Mouse (Mus musculus) kidney, adult 11 months (tissue): ENCODE data around the gene Adamts9.
A peak's percentile ranks its signal among the peaks of the same experiment; 100 is the strongest.

Source experiments
- DNase-seq: peaks from one replicate; pipeline ENCODE4 v3.0.0; 2022

The Adamts9 gene

GRCm38 (mm10) chr6:92921843-92922242, 21.4 kb downstream of the Adamts9 start:
- DNase-seq: peak; percentile 78

DNA sequence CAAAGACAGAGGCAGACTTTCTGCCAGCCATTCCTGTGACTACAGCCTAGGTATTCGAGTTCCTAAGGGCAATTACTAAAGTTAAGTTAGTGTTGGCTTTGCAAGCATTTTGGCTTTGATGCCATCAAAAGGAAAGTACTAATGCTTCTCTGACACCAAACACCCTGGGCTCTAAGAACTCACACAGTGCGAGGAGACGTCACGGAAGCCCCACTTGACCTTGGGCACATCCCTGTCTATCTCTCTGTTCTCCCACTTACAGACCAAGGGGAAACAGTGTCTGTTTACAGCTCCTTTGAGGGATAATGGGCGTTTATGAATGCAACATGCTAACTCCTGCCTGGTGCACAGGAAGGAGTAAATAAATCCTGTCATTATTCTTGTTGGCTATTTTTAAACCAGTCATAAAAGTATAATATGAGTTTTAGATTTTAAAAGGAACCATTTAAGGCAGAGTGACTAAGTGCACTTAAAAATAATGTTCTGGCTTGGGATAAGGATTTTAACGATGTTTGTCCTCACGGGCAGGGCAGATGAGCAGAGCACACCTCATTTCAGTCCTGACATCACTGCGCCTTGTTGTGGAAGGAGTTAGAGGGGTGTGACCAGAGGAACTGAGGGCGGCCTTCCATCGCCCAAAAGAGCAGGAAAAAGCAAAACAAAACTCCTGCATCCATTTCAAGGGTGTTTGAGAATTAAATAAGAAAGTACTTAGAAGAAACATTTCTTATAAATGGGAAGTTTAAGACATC, 22.2 kb downstream of the Adamts9 start:
- no peak for DNase-seq

DNA sequence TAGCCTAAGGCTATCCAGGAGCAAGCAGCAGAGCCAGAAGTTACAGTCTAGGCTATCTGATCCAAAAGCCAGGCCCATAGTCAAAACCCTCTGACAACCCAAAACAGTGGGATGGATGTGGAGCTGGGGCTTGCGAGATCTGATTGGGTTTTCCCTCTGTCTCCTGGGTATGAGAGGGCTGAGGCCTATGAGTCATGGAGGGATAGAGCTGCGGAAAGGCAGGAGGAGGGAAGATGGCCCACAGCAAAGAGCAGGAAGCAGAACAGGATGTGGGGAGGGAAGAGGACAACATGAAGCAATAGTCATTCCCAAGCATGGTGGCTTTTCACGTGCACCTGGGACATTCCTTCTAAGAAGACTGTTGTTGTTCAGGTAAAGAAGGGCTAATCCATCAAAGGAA, 32.7 kb downstream of the Adamts9 start:
- DNase-seq: no peak

DNA sequence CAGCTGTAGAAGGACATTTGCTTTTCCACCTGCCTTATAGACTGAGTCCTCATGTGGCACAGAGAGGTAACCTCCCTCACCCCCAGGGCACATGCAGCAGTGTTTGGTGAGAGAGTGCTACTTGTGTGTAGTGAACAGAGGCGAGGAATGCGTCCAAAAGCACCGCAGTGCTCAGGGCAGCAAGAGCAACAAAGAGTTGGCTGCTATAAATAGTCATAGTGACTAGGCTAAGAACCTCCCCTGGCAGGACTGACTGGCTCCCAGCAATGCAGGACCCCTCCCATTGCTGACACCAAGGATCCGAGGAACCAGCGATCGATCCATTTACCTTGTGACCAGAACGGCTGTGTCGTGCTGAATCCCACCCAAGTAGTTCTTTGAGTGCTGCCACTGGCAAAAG, 33.9 kb downstream of the Adamts9 start:
- DNase-seq: peak; percentile 33

DNA sequence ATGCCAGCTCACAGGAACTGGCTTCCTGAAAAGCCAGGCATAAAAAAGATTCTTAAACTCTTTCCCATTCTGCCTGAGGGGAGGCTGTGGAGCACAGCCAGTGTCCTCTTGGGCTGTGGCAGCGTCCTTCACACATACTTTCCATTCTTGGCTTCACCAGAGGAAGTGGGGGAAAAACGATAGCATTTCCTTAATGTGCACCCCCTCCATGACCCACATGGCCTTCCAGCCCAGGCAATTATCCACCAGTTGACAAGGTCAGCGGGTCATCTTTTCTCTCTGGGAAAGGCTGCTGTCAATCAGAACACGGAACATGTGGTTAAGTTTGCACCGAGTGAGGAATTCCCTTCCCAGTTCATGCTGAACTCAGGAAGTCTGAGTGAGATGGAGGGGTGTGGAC, 37.4 kb downstream of the Adamts9 start:
- peak; percentile 49 for DNase-seq

- no peak for DNase-seq
Observed at GRCm38 (mm10) chr6:92904491-92904890, 38.8 kb downstream of the Adamts9 start.

GRCm38 (mm10) chr6:92904037-92904436, 39.3 kb downstream of the Adamts9 start:
- no peak for DNase-seq

GRCm38 (mm10) chr6:92891535-92891934, 51.8 kb downstream of the Adamts9 start:
- no peak for DNase-seq

- peak; percentile 24 for DNase-seq
Observed at GRCm38 (mm10) chr6:92883131-92883900, 60.0 kb downstream of the Adamts9 start.

- DNase-seq: no peak
Observed at GRCm38 (mm10) chr6:92882446-92882845, 60.8 kb downstream of the Adamts9 start.

GRCm38 (mm10) chr6:92879700-92880265, 63.5 kb downstream of the Adamts9 start:
- DNase-seq: no peak

DNA sequence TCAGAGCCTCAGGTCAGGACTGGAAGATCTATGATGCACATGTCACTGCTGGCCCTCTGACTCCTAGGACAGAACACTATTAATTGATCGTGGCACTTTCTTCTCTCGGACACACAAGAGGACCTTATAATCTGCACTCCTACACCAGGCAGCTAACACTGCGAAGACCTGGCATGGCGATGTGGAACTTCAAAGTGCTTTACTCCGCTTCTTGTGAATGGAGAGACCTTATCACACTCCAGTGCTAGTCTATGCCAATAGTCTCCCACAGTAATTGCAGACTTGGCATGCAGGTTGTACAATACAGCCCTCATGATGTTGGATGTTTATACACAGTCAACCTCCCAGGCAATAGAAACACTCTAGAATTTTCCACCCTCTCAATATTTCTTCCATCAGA, 64.5 kb downstream of the Adamts9 start:
- DNase-seq: no peak

GRCm38 (mm10) chr6:92877236-92877635, 66.1 kb downstream of the Adamts9 start:
- no peak for DNase-seq

DNA sequence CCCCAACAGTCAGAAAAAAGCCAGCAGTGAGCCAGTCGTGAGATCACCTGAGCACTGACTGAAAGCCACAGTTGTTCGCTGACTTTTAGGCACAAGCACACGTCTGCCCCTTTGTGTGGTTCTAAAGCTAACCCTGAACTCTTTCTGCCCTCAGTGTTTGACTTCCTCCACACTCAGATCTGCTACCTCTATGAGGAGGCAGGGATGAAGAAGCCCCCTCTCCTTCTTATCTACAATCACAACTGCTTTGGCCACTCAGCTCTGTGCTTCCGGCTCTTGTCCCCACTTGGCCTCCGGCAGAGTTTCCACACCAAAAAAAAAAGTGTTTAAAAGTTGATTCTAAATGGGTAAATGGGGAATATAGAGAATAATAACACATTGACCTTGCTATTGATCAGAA, 67.2 kb downstream of the Adamts9 start:
- DNase-seq: no peak

GRCm38 (mm10) chr6:92875340-92875739, 68.0 kb downstream of the Adamts9 start:
- no peak for DNase-seq

- DNase-seq: peak; percentile 37
Observed at GRCm38 (mm10) chr6:92874854-92875253, 68.4 kb downstream of the Adamts9 start.

GRCm38 (mm10) chr6:92872766-92873165, 70.5 kb downstream of the Adamts9 start:
- DNase-seq: no peak

- DNase-seq: no peak
Observed at GRCm38 (mm10) chr6:92871813-92872212, 71.5 kb downstream of the Adamts9 start.

GRCm38 (mm10) chr6:92869582-92870219, 73.6 kb downstream of the Adamts9 start:
- no peak for DNase-seq

GRCm38 (mm10) chr6:92869089-92869581, 74.2 kb downstream of the Adamts9 start, which contains the start of gene Gm15737:
Gm15737 (plus strand) TSS chr6:92869357.
- peak; percentile 34 for DNase-seq

DNA sequence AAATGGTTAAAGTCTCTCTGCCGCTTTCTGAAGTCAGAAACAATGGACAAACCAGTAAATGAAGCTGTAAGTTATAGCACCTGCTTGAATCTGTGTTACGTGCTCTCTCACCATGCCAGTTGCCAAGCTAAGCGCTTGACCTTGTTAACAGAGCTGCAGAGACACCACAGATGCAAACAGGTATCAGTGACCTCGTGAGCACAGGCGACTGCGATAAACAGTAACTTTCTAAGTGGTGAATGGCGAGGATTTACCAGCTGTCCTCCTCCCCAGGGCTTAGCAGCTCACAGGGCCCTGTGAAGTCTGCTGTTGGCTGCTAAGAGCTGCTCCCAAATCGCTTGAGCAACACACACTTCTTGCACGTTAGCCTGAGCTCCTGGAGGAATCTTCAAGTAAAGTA, 80.7 kb downstream of the Adamts9 start:
- DNase-seq: no peak

GRCm38 (mm10) chr6:92860285-92860912, 82.9 kb downstream of the Adamts9 start:
- DNase-seq: no peak
